Mouse (Mus musculus): Measurements from ENCODE around the gene Prdm1.

- TF ChIP-seq MAFK (IDR thresholded peaks at IDR 0.05; ENCODE audit: insufficient read depth, low read depth, low read length), result no peak
- TF ChIP-seq CHD2 (IDR thresholded peaks at IDR 0.05; ENCODE audit: low read depth, low read length), result no peak
- TF ChIP-seq ZNF384 (IDR thresholded peaks at IDR 0.05; ENCODE audit: low read depth, low read length), result no peak
- TF ChIP-seq ZC3H11A (IDR thresholded peaks at IDR 0.05; ENCODE audit: borderline replicate concordance, low read depth, low read length), result no peak
- TF ChIP-seq HCFC1 (IDR thresholded peaks at IDR 0.05; ENCODE audit: borderline replicate concordance, insufficient read depth, low read length), result no peak
Observed at GRCm38 (mm10) chr10:44418901-44419300, 109.4 kb downstream of the Prdm1 start.
